ENCODE assay signal across 15 mouse cellular contexts in the genomic region with DNA sequence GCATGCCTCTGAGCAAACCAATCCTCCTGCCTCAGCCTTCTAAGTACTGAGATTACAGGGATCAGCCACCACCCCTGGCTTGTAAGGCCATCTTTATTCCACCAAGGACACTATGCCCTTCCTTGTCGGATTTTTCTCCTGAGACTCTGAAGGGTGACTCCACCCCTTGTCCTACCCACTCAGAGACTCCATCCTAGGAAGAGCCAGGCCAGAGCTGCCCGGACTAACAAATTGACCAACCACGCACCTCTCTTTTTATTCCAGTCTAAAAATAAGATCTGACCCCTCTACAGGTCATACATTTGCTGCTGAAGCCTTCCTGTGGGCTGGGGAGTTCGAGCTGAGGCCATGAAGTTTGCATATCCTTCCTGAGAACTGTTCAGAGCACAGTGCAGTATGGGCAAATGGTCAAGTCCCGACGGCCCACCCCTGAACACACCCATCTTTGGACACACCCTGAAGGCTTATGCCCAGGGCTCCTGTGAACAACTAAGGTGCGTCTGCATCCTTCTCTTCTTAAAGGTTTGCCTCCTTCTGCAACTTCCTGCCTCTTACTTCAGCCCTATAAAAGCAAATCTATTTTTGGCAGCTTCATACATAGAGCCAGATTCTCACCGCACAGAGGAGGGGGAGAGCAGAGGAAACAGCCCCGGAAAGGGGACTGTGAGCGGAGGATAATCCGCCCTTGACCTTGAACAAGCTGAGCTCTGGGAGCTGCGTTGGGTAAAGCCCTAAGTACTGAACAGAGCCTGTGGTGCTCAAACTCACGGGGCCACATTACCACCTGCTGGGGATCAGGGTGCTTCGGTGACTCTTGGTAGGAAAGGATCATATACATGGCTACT. TPM values are rescaled to one million over a fixed set of nuclear protein-coding genes. Genes with fewer than 3 reads are reported as not detected.
A peak's percentile ranks its signal among the peaks of the same experiment; 100 is the strongest.
DNase-seq lines count a peak whose midpoint lies in the region; ATAC-seq and TF ChIP-seq lines count a peak whose summit lies in the region.
"Had no signal": no experiment of that assay in that cellular context is flagged by ENCODE, and none has a peak within 500 bp of the region (broad histone marks: within the 10 kb centered on the region; RNA-seq: fewer than 3 reads in every experiment).

No protein-coding gene starts in this region.

- H3K4me3 ChIP-seq in gastrocnemius, adult 2 months = peak overlapping the region; percentile 13; the same call in 1 of the 2 replicates
- H3K4me3 ChIP-seq in thymus, adult 2 months (ENCODE audit: control insufficient read depth, insufficient read depth, low read length) = no peak overlapping the region
- H3K4me3 ChIP-seq in heart, embryonic 16.5 days (ENCODE audit: low read length) = no peak overlapping the region
- H3K4me3 ChIP-seq in hindbrain, postnatal 0 days (ENCODE audit: low read length) = no peak overlapping the region
- H3K4me3 ChIP-seq: forebrain, embryonic 10.5 days had no signal

- WGBS in thymus, adult 2 months = 20% methylated on average over 14 of the region's 14 CpGs
- WGBS in heart, embryonic 16.5 days = 38% methylated on average over 14 of the region's 14 CpGs
- WGBS in hindbrain, postnatal 0 days = 79% methylated on average over 14 of the region's 14 CpGs

- peak overlapping the region; percentile 70 for H3K27ac ChIP-seq in gastrocnemius, adult 2 months
- H3K27ac ChIP-seq in thymus, adult 2 months (ENCODE audit: control insufficient read depth, insufficient read depth, low read length) = no peak overlapping the region
- peak overlapping the region; percentile 90 for H3K27ac ChIP-seq in heart, embryonic 16.5 days (ENCODE audit: low read length)
- no peak overlapping the region for H3K27ac ChIP-seq in hindbrain, postnatal 0 days
- H3K27ac ChIP-seq: forebrain, embryonic 10.5 days had no signal

- peaks cover 13% of the 10 kb centered on the region for H3K4me1 ChIP-seq in thymus, adult 2 months (replicated peaks; ENCODE audit: control insufficient read depth, insufficient read depth, low read length)
- H3K4me1 ChIP-seq in heart, embryonic 16.5 days (ENCODE audit: control insufficient read depth, insufficient read depth, low read length) = peaks cover 28% of the 10 kb centered on the region
- H3K4me1 ChIP-seq in hindbrain, postnatal 0 days (ENCODE audit: insufficient read depth, low read length) = no peaks in the 10 kb centered on the region
- H3K4me1 ChIP-seq: forebrain, embryonic 10.5 days had no signal

- no peaks in the 10 kb centered on the region for H3K27me3 ChIP-seq in thymus, adult 2 months (ENCODE audit: control insufficient read depth, insufficient read depth, low read length)
- no peaks in the 10 kb centered on the region for H3K27me3 ChIP-seq in heart, embryonic 16.5 days (ENCODE audit: control insufficient read depth, insufficient read depth, low read length)
- no peaks in the 10 kb centered on the region for H3K27me3 ChIP-seq in splenic B cell, adult 2 months (ENCODE audit: control insufficient read depth, insufficient read depth, low read length, poor library complexity, severe bottlenecking)
- no peaks in the 10 kb centered on the region for H3K27me3 ChIP-seq in hindbrain, postnatal 0 days (ENCODE audit: insufficient read depth, low read length)

- ATAC-seq in heart, embryonic 16.5 days (replicated peaks; ENCODE audit: extremely low read depth, insufficient read depth, low FRiP score) = peak; percentile 28; the same call in 1 of the 2 replicates
- no peak for ATAC-seq in hindbrain, postnatal 0 days
- ATAC-seq: inflammation-experienced regulatory T-cells, adult 6 months had no signal

- TF ChIP-seq POLR2A in thymus, adult 2 months (IDR thresholded peaks at IDR 0.05; ENCODE audit: control insufficient read depth, extremely low read depth, insufficient read depth, low read length, poor library complexity) = no peak

- peak; percentile 22 for DNase-seq in gastrocnemius, adult 2 months
- DNase-seq in gastrocnemius, postnatal 25 days = no peak
- DNase-seq in thymus, adult 2 months = peak; percentile 8
- no peak for DNase-seq in thymus, postnatal 0 days (ENCODE audit: low spot score)
- DNase-seq in splenic B cell, adult 2 months (ENCODE audit: low read depth, low spot score) = peak; percentile 56
- no peak for DNase-seq in hindbrain, postnatal 0 days (ENCODE audit: low spot score)
- no peak for DNase-seq in MN1 (ENCODE audit: low spot score)
- DNase-seq: gastrocnemius, postnatal 10 days; liver; lung, postnatal 4 days had no signal

- no peaks in the 10 kb centered on the region for H3K9me3 ChIP-seq in heart, embryonic 16.5 days (replicated peaks; ENCODE audit: control insufficient read depth, low read length)
- no peaks in the 10 kb centered on the region for H3K9me3 ChIP-seq in hindbrain, postnatal 0 days (ENCODE audit: low read length)
- H3K9me3 ChIP-seq: forebrain, embryonic 10.5 days had no signal

- H3K4me2 ChIP-seq in heart, embryonic 16.5 days (ENCODE audit: low read depth, low read length) = peak overlapping the region; percentile 31; the same call in 1 of the 2 replicates
- H3K4me2 ChIP-seq in hindbrain, postnatal 0 days (ENCODE audit: low read depth, low read length) = no peak overlapping the region

- intact Hi-C loops in gastrocnemius, adult 2 months (cut with DNase I) = no loop called here

- H3K36me3 ChIP-seq in thymus, adult 2 months (ENCODE audit: control insufficient read depth, insufficient read depth, low read length) = no peaks in the 10 kb centered on the region
- H3K36me3 ChIP-seq in heart, embryonic 16.5 days (ENCODE audit: control insufficient read depth, insufficient read depth) = no peaks in the 10 kb centered on the region
- no peaks in the 10 kb centered on the region for H3K36me3 ChIP-seq in splenic B cell, adult 2 months (ENCODE audit: control insufficient read depth, insufficient read depth, low read length, poor library complexity, severe bottlenecking)
- no peaks in the 10 kb centered on the region for H3K36me3 ChIP-seq in hindbrain, postnatal 0 days (ENCODE audit: insufficient read depth, low read length)
- H3K36me3 ChIP-seq: forebrain, embryonic 10.5 days had no signal

- H3K9ac ChIP-seq in heart, embryonic 16.5 days (ENCODE audit: low read length) = peak overlapping the region; percentile 53
- no peak overlapping the region for H3K9ac ChIP-seq in hindbrain, postnatal 0 days (replicated peaks; ENCODE audit: low read length)

- TF ChIP-seq CTCF in gastrocnemius, adult 2 months (IDR thresholded peaks at IDR 0.05) = no peak
- no peak for TF ChIP-seq CTCF in thymus, adult 2 months (IDR thresholded peaks at IDR 0.05; ENCODE audit: borderline replicate concordance, control insufficient read depth, extremely low read depth, insufficient read depth, low read length, poor library complexity)
- no peak for TF ChIP-seq CTCF in hindbrain, postnatal 0 days (IDR thresholded peaks at IDR 0.05; ENCODE audit: low read depth)

RNA-seq across cellular contexts. Expression of gene 1700019N19Rik, which starts 24.5 kb away (rescaled TPM):
- total RNA-seq in gastrocnemius, adult 2 months (2021) = not detected
- total RNA-seq in gastrocnemius, postnatal 25 days (2021) = not detected
- 0.35 TPM in 1 of 2 replicates, not detected in the other for polyA plus RNA-seq in thymus, adult 2 months (2012; rRNA removed)
- not detected in 2 replicates for polyA plus RNA-seq in thymus, postnatal 0 days (2015; fragmentation: Nextera tagmentation; extraction: Ambion mirVana)
- not detected in 2 replicates for polyA plus RNA-seq in heart, embryonic 16.5 days (2015; fragmentation: Nextera tagmentation; extraction: Ambion mirVana)
- total RNA-seq in hindbrain, postnatal 0 days (2014; rRNA removed) = not detected in 2 replicates
- not detected in 2 replicates for polyA plus RNA-seq in hindbrain, postnatal 0 days (2015; fragmentation: Nextera tagmentation; extraction: Ambion mirVana)
- total RNA-seq: gastrocnemius, postnatal 10 days; layer of hippocampus, postnatal 25 days had no signal
- polyA plus RNA-seq: forebrain, embryonic 10.5 days; inflammation-experienced regulatory T-cells, adult 6 months; small intestine, adult 2 months had no signal

RNA-seq across cellular contexts. Expression of gene Pnliprp2, which starts 59.3 kb away (rescaled TPM):
- not detected for total RNA-seq in gastrocnemius, adult 2 months (2021)
- total RNA-seq in gastrocnemius, postnatal 25 days (2021) = not detected
- not detected in 2 replicates for polyA plus RNA-seq in thymus, adult 2 months (2012; rRNA removed)
- 0.12 and 0.23 TPM in 2 replicates for polyA plus RNA-seq in thymus, postnatal 0 days (2015; fragmentation: Nextera tagmentation; extraction: Ambion mirVana)
- 0.12 and 0.15 TPM in 2 replicates for polyA plus RNA-seq in heart, embryonic 16.5 days (2015; fragmentation: Nextera tagmentation; extraction: Ambion mirVana)
- total RNA-seq in hindbrain, postnatal 0 days (2014; rRNA removed) = not detected in 2 replicates
- not detected in 2 replicates for polyA plus RNA-seq in hindbrain, postnatal 0 days (2015; fragmentation: Nextera tagmentation; extraction: Ambion mirVana)
- total RNA-seq: gastrocnemius, postnatal 10 days; layer of hippocampus, postnatal 25 days had no signal
- polyA plus RNA-seq: inflammation-experienced regulatory T-cells, adult 6 months had no signal

Comparison
In these comparisons a context has a peak if more than half of its experiments do, and no peak if none do; other contexts are left out.
1. DNase-seq: peak in gastrocnemius, adult 2 months (single experiment), thymus, adult 2 months (single experiment) and splenic B cell, adult 2 months (single experiment); none in gastrocnemius, postnatal 25 days (single experiment), thymus, postnatal 0 days (single experiment), hindbrain, postnatal 0 days (single experiment) and MN1 (single experiment).
2. H3K27ac ChIP-seq: peak in gastrocnemius, adult 2 months (single experiment) and heart, embryonic 16.5 days (single experiment); none in thymus, adult 2 months (single experiment) and hindbrain, postnatal 0 days (single experiment).